Mouse (Mus musculus): ENCODE measurements around the gene Ppp1r3d.

Ppp1r3d gene

DNA sequence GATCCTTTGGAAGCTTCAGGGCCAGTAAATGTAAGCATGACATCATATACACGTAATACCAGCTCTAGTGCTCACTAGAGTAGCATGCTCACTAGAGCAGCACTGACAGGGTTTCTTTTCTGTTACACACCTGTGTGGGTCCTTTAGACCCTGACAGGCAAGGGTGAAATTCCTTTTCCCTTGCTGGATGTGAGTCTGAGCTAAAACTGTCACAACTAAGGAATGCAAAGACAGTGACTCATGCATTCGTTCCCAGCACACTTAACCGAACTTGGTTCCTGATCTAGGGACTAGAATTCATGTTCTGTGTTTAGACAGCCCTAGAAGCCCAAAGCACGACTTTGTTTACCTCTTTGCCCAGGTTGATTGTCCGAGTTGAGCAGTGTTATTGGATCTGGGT is 9.0 kb upstream of the Ppp1r3d start:
- Histone ChIP-seq H3K4me1 (replicated peaks; ENCODE audit: low read depth, low read length) (no peaks in the 10 kb centered on the region), H3K9me3 (ENCODE audit: low read length) (no peaks in the 10 kb centered on the region), H3K4me3 (replicated peaks; ENCODE audit: low read length) (no peak overlapping the region), H3K27me3 (ENCODE audit: insufficient read depth, low read length) (peaks cover 14% of the 10 kb centered on the region), H3K36me3 (ENCODE audit: insufficient read depth, low read length) (no peaks in the 10 kb centered on the region)
- no peak for TF ChIP-seq CTCF (conservative IDR thresholded peaks at IDR 0.05; ENCODE audit: low read length)
- TF ChIP-seq NANOG (IDR thresholded peaks at IDR 0.05; ENCODE audit: borderline replicate concordance, low read length), result no peak
- no peak for TF ChIP-seq POU5F1 (IDR thresholded peaks at IDR 0.05; ENCODE audit: borderline replicate concordance, low read length)

DNA sequence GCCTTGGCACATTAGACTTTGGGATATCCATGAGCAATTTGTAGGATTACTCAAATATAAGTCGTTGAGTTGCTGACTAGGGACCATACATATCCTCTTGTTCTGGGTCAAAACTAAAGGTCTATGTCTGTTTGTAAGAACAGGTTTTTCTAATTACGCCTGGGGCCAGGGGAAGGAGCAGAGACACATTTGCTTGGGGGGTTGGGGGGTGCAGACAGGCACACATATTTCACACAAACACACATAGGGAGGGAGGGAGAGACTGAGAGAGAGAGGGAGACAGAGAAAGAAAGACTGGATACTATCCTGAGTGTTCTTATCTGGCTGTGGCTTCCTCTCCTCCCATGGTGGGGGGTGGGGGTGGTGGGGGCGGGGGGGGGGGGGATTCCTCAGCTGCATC is 7.9 kb upstream of the Ppp1r3d start:
- peaks cover 8% of the 10 kb centered on the region for H3K27me3 ChIP-seq (ENCODE audit: insufficient read depth, low read length)
- H3K36me3 ChIP-seq (ENCODE audit: insufficient read depth, low read length), result no peaks in the 10 kb centered on the region
- TF ChIP-seq NANOG (IDR thresholded peaks at IDR 0.05; ENCODE audit: borderline replicate concordance, low read length), result no peak
- no peaks in the 10 kb centered on the region for H3K9me3 ChIP-seq (ENCODE audit: low read length)
- no peak overlapping the region for H3K4me3 ChIP-seq (replicated peaks; ENCODE audit: low read length)
- H3K4me1 ChIP-seq (replicated peaks; ENCODE audit: low read depth, low read length), result peaks cover under 1% of the 10 kb centered on the region

DNA sequence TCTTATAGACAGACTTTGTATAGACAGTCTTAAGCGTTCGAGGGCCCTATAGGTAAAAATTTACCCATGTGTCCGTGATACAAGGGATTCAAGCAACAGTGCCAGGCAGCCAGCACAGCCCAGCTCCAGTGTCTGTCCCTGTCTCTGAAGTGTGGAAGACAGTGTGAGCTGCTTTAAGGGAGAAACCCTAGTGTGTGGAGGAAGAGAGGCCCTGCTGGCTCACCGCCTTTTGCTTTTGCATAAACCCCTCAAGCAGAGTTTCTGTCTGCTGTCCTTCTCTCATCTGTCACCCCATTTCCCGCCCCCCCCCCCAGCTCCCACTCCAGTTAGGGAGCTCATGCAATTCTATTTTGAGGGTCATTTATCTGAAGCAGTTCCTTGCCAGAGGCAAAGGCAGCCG is 7.3 kb upstream of the Ppp1r3d start:
- peaks cover 8% of the 10 kb centered on the region for H3K27me3 ChIP-seq (ENCODE audit: insufficient read depth, low read length)
- peaks cover 4% of the 10 kb centered on the region for H3K4me1 ChIP-seq (replicated peaks; ENCODE audit: low read depth, low read length)
- H3K4me3 ChIP-seq (replicated peaks; ENCODE audit: low read length), result no peak overlapping the region
- no peaks in the 10 kb centered on the region for H3K9me3 ChIP-seq (ENCODE audit: low read length)
- no peaks in the 10 kb centered on the region for H3K36me3 ChIP-seq (ENCODE audit: insufficient read depth, low read length)
- TF ChIP-seq NANOG (IDR thresholded peaks at IDR 0.05; ENCODE audit: borderline replicate concordance, low read length) (no peak), CTCF (conservative IDR thresholded peaks at IDR 0.05; ENCODE audit: low read length) (no peak), POU5F1 (IDR thresholded peaks at IDR 0.05; ENCODE audit: borderline replicate concordance, low read length) (no peak)

DNA sequence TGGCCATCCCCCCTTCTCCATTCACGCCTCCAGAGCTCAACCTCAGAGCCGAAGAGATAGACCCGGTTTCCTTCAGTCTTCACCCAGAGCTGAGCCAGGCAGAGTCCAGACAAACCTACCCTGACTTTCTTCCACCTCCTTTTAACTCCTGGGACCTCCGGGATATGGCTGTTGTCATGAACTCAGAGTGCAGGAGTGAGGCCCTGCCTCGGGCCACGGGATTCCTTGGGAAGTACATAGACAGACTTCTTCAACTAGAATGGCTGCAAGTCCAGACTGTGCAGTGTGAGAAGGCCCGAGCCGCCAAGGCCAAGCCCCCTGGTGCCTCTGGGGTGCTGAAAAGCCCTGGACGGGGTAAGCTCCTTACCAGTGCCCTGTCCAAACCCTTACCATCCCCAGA is 6.3 kb upstream of the Ppp1r3d start:
- no peak for TF ChIP-seq CTCF (conservative IDR thresholded peaks at IDR 0.05; ENCODE audit: low read length)
- no peak for TF ChIP-seq POU5F1 (IDR thresholded peaks at IDR 0.05; ENCODE audit: borderline replicate concordance, low read length)
- TF ChIP-seq NANOG (IDR thresholded peaks at IDR 0.05; ENCODE audit: borderline replicate concordance, low read length), result no peak
- H3K4me1 ChIP-seq (replicated peaks; ENCODE audit: low read depth, low read length), result peaks cover 10% of the 10 kb centered on the region
- H3K9me3 ChIP-seq (ENCODE audit: low read length), result no peaks in the 10 kb centered on the region
- no peak overlapping the region for H3K4me3 ChIP-seq (replicated peaks; ENCODE audit: low read length)
- H3K36me3 ChIP-seq (ENCODE audit: insufficient read depth, low read length), result no peaks in the 10 kb centered on the region
- H3K27me3 ChIP-seq (ENCODE audit: insufficient read depth, low read length), result peaks cover 18% of the 10 kb centered on the region

DNA sequence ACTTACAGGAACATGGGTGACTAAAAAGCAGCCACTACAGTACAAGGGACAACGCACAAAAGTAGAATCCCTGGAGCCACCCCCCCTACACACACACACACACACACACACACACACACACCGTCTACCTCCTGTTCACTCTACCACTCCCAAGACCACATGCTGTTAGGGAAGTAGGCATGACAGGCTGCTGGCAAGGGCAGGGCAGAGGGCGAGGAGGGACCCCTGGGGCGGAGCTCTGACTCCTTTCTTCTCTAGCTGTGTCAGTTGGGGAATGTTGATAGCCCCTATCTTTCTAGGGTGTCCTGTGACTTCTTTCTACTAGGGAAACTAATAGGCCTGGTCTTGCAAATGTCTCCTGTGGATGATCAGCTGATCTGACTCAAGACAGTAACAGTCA is 2.7 kb upstream of the Ppp1r3d start:
- Histone ChIP-seq H3K9me3 (ENCODE audit: low read length) (peaks cover 7% of the 10 kb centered on the region; the same call in 1 of the 2 replicates), H3K36me3 (ENCODE audit: insufficient read depth, low read length) (no peaks in the 10 kb centered on the region), H3K4me3 (replicated peaks; ENCODE audit: low read length) (no peak overlapping the region), H3K4me1 (replicated peaks; ENCODE audit: low read depth, low read length) (peaks cover 21% of the 10 kb centered on the region), H3K27me3 (ENCODE audit: insufficient read depth, low read length) (peaks cover 51% of the 10 kb centered on the region)
- TF ChIP-seq CTCF (conservative IDR thresholded peaks at IDR 0.05; ENCODE audit: low read length) (no peak), NANOG (IDR thresholded peaks at IDR 0.05; ENCODE audit: borderline replicate concordance, low read length) (no peak), POU5F1 (IDR thresholded peaks at IDR 0.05; ENCODE audit: borderline replicate concordance, low read length) (no peak)

DNA sequence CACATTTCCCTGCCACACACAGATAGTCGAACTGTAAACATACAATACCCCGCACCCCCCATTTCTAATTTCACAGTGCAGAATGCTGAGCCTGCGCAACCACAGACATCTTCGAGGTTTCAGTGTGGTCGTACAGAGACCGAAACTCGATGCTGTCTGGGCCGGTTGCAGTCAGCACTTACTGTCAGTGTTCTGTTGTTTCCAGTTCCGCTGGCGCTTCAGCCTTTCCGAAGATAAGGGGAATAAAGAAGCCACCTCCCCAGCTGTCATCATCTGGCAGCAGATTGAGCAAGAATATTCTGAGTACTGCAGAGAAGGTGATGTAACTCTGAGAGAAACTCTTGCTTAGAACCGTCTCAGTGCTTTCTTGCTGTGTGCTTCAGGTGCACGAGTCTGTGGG is 2.2 kb upstream of the Ppp1r3d start:
- H3K9me3 ChIP-seq (ENCODE audit: low read length), result peaks cover 7% of the 10 kb centered on the region; the same call in 1 of the 2 replicates
- peaks cover 57% of the 10 kb centered on the region for H3K27me3 ChIP-seq (ENCODE audit: insufficient read depth, low read length)
- no peak for TF ChIP-seq NANOG (IDR thresholded peaks at IDR 0.05; ENCODE audit: borderline replicate concordance, low read length)
- TF ChIP-seq CTCF (conservative IDR thresholded peaks at IDR 0.05; ENCODE audit: low read length), result no peak
- TF ChIP-seq POU5F1 (IDR thresholded peaks at IDR 0.05; ENCODE audit: borderline replicate concordance, low read length), result no peak
- H3K4me3 ChIP-seq (replicated peaks; ENCODE audit: low read length), result no peak overlapping the region
- peaks cover 21% of the 10 kb centered on the region for H3K4me1 ChIP-seq (replicated peaks; ENCODE audit: low read depth, low read length)
- H3K36me3 ChIP-seq (ENCODE audit: insufficient read depth, low read length), result no peaks in the 10 kb centered on the region

DNA sequence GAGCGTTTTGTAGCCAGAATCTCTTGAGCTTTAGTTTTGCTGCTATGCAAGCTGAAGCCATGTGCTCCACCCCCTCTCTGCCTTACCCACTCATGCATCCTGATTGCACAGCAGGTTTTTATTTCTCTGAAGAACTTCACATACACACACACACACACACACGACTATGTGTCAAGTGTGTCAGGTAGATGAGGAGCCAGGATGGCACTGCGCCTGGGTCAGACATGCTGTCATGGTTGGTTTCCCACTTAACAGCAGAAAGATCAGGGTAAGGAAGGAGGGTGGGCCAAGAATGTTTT is 827 bp upstream of the Ppp1r3d start:
- Histone ChIP-seq H3K27me3 (ENCODE audit: insufficient read depth, low read length) (peaks cover 63% of the 10 kb centered on the region), H3K36me3 (ENCODE audit: insufficient read depth, low read length) (no peaks in the 10 kb centered on the region), H3K9me3 (ENCODE audit: low read length) (peaks cover 7% of the 10 kb centered on the region; the same call in 1 of the 2 replicates), H3K4me1 (replicated peaks; ENCODE audit: low read depth, low read length) (peaks cover 21% of the 10 kb centered on the region), H3K4me3 (replicated peaks; ENCODE audit: low read length) (no peak overlapping the region; the same call in 1 of the 2 replicates)
- TF ChIP-seq CTCF (conservative IDR thresholded peaks at IDR 0.05; ENCODE audit: low read length) (no peak), NANOG (IDR thresholded peaks at IDR 0.05; ENCODE audit: borderline replicate concordance, low read length) (no peak), POU5F1 (IDR thresholded peaks at IDR 0.05; ENCODE audit: borderline replicate concordance, low read length) (no peak)

DNA sequence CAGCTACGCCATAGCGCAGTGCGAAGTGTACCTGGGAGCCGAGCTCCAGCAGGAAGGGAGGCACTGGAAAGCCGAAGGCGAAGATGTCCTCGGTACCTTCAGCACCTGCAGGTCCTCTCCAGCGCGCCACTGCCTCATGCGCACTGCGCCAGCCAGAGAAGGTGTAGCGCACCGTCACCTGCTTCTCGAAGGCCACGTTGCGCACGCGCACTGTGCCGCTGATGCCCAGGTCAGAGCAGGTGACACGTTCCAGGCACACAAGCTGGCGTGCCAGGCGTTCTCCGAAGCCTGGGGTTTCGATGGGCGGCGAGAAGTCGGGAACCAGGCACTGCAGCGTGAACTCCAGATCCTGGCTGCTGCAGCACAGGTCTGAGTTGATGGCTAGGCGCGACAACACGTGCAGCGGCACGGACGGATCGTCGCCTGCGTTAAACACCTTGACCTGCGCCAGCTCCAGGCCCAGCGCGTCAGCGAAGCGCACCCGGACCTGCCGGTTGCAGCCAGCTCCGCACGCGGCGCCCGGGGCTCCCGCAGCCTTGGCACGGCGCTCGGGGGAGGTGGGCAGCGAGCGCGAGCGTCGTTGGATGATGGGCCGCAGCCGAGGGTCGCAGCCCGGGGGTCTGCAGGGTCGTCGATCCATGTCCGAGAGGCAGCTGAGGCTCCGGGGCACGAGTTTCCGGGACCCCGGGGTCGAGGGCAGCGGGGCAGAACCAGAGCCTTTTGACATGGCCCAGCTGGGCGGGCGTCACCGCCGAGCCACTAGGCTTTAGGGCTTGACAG is 601 bp downstream of the Ppp1r3d start:
- TF ChIP-seq NANOG (IDR thresholded peaks at IDR 0.05; ENCODE audit: borderline replicate concordance, low read length), result no peak
- no peak for TF ChIP-seq CTCF (conservative IDR thresholded peaks at IDR 0.05; ENCODE audit: low read length)
- no peak for TF ChIP-seq POU5F1 (IDR thresholded peaks at IDR 0.05; ENCODE audit: borderline replicate concordance, low read length)
- H3K4me1 ChIP-seq (replicated peaks; ENCODE audit: low read depth, low read length), result peaks cover 21% of the 10 kb centered on the region
- H3K36me3 ChIP-seq (ENCODE audit: insufficient read depth, low read length), result no peaks in the 10 kb centered on the region
- H3K4me3 ChIP-seq (replicated peaks; ENCODE audit: low read length), result peak overlapping the region; percentile 80
- H3K27me3 ChIP-seq (ENCODE audit: insufficient read depth, low read length), result peaks cover 69% of the 10 kb centered on the region
- peaks cover 7% of the 10 kb centered on the region; the same call in 1 of the 2 replicates for H3K9me3 ChIP-seq (ENCODE audit: low read length)

DNA sequence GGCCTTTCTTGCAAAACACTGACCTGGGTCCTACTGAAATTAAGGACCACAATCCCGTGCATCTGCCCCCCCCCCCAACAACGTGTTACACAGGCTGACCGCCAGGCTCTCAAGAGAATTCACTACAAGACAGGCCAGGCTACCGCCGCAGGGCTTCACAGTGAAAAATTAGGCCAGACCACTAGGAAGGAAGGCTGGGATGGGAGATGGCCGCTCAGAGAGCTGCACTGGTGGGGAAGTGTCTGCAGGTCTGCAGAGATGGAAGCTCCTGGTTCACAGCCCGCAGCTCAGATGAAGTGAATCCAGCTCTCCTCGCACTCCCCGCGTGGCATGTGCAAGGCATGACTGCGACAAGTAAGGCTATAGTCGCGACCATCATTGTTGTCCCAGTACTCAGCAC is 1.2 kb downstream of the Ppp1r3d start:
- no peak for TF ChIP-seq NANOG (IDR thresholded peaks at IDR 0.05; ENCODE audit: borderline replicate concordance, low read length)
- TF ChIP-seq CTCF (conservative IDR thresholded peaks at IDR 0.05; ENCODE audit: low read length), result no peak
- TF ChIP-seq POU5F1 (IDR thresholded peaks at IDR 0.05; ENCODE audit: borderline replicate concordance, low read length), result no peak

More for the DNA sequence above, 1.2 kb downstream of the Ppp1r3d start:
- peaks cover 75% of the 10 kb centered on the region for H3K27me3 ChIP-seq (ENCODE audit: insufficient read depth, low read length)
- H3K36me3 ChIP-seq (ENCODE audit: insufficient read depth, low read length), result no peaks in the 10 kb centered on the region
- peak overlapping the region; percentile 80 for H3K4me3 ChIP-seq (replicated peaks; ENCODE audit: low read length)
- peaks cover 21% of the 10 kb centered on the region for H3K4me1 ChIP-seq (replicated peaks; ENCODE audit: low read depth, low read length)
- peaks cover 7% of the 10 kb centered on the region; the same call in 1 of the 2 replicates for H3K9me3 ChIP-seq (ENCODE audit: low read length)

All from E14TG2a.4 (cell line).